Comparison of ENCODE assay signal across 12 mouse cellular contexts in the genomic region with DNA sequence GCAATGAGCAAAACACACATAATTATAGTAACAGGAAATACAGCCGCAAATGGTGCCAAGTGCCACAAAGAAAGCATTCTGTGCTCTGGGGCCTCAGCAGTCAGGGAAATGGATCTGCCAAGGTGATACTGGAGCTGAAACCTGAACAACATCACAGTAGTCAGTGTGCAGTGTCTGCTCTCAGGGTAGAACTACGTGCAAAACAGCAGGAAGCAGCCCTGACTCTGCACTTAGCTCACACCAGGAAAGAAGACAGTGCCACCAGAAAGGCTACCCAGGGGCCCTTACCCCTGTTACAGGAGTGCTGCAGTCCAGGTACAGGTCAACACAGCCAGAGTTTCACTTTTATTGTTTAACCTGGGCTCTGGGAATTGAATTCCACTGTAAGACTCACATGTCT. TPM values are rescaled to one million over a fixed set of nuclear protein-coding genes. Genes with fewer than 3 reads are reported as not detected.
DNase-seq lines count a peak whose midpoint lies in the region; ATAC-seq and TF ChIP-seq lines count a peak whose summit lies in the region.
"Had no signal": no experiment of that assay in that cellular context is flagged by ENCODE, and none has a peak within 500 bp of the region (broad histone marks: within the 10 kb centered on the region; RNA-seq: fewer than 3 reads in every experiment).

No protein-coding gene starts in this region.

- DNase-seq in cerebellum, adult 11-12 months, result no peak
- peak in 1 of 2 experiments; percentile 7 for DNase-seq in spleen, adult 2 months (ENCODE audit: low read depth in 1 of 2, low spot score in 2 of 2)
- no peak for DNase-seq in spleen, postnatal 4 days (ENCODE audit: low spot score in 2 of 2)
- peak; percentile 58 for DNase-seq in naive thymus-derived CD4-positive, alpha-beta T cell, adult 2 months (ENCODE audit: low read depth)
- no peak for DNase-seq in hindbrain, postnatal 0 days (ENCODE audit: low spot score)
- DNase-seq in left cerebral cortex, adult 2 months (ENCODE audit: extremely low spot score in 1 of 2, low spot score in 2 of 2), result no peak
- DNase-seq in heart, postnatal 25 days (ENCODE audit: low spot score), result no peak
- DNase-seq: liver had no signal

- 12% methylated on average over 2 of the region's 2 CpGs for WGBS in spleen, adult 2 months
- WGBS in hindbrain, postnatal 0 days, result 64% methylated on average over 2 of the region's 2 CpGs

- peak overlapping the region; percentile 16 for H3K27ac ChIP-seq in spleen, adult 2 months (ENCODE audit: insufficient read depth, low read length)
- H3K27ac ChIP-seq in hindbrain, postnatal 0 days, result no peak overlapping the region
- no peak overlapping the region for H3K27ac ChIP-seq in left cerebral cortex, adult 2 months
- H3K27ac ChIP-seq: forebrain, embryonic 15.5 days; heart, embryonic 10.5 days; hindbrain, embryonic 14.5 days had no signal

- H3K27me3 ChIP-seq in spleen, adult 2 months (ENCODE audit: control insufficient read depth, insufficient read depth, low read length), result no peaks in the 10 kb centered on the region
- no peaks in the 10 kb centered on the region for H3K27me3 ChIP-seq in hindbrain, postnatal 0 days (ENCODE audit: insufficient read depth, low read length)
- H3K27me3 ChIP-seq: forebrain, embryonic 15.5 days had no signal

- H3K4me2 ChIP-seq in hindbrain, postnatal 0 days (ENCODE audit: low read depth, low read length), result no peak overlapping the region
- H3K4me2 ChIP-seq: forebrain, embryonic 15.5 days; hindbrain, embryonic 14.5 days had no signal

- TF ChIP-seq POLR2A in spleen, adult 2 months (IDR thresholded peaks at IDR 0.05; ENCODE audit: low read depth, low read length), result no peak

- H3K36me3 ChIP-seq in spleen, adult 2 months (ENCODE audit: control insufficient read depth, insufficient read depth, low read length), result no peaks in the 10 kb centered on the region
- no peaks in the 10 kb centered on the region for H3K36me3 ChIP-seq in hindbrain, postnatal 0 days (ENCODE audit: insufficient read depth, low read length)
- H3K36me3 ChIP-seq: forebrain, embryonic 15.5 days; heart, embryonic 10.5 days had no signal

- TF ChIP-seq CTCF in spleen, adult 2 months (IDR thresholded peaks at IDR 0.05; ENCODE audit: extremely low read depth, insufficient read depth, insufficient read length, insufficient replicate concordance), result no peak
- no peak for TF ChIP-seq CTCF in hindbrain, postnatal 0 days (IDR thresholded peaks at IDR 0.05; ENCODE audit: low read depth)
- no peak for TF ChIP-seq CTCF in left cerebral cortex, adult 2 months (IDR thresholded peaks at IDR 0.05)

- intact Hi-C loops in left cerebral cortex, adult 2 months (cut with DNase I), result no loop called here
- intact Hi-C loops in heart, postnatal 25 days (cut with DNase I), result no loop called here

- peak; percentile 19; the same call in 1 of the 2 replicates for ATAC-seq in cerebellum, adult (ENCODE audit: insufficient number of reproducible peaks, low FRiP score, low TSS enrichment)
- no peak for ATAC-seq in hindbrain, postnatal 0 days
- ATAC-seq: forebrain, embryonic 15.5 days had no signal

- no peaks in the 10 kb centered on the region for H3K9me3 ChIP-seq in hindbrain, postnatal 0 days (ENCODE audit: low read length)
- H3K9me3 ChIP-seq: forebrain, embryonic 15.5 days; heart, embryonic 10.5 days had no signal

- no peak overlapping the region for H3K4me3 ChIP-seq in spleen, adult 2 months (ENCODE audit: extremely low read depth, insufficient read depth, insufficient read length)
- no peak overlapping the region for H3K4me3 ChIP-seq in hindbrain, postnatal 0 days (ENCODE audit: low read length)
- no peak overlapping the region for H3K4me3 ChIP-seq in left cerebral cortex, adult 2 months
- H3K4me3 ChIP-seq: forebrain, embryonic 15.5 days; heart, embryonic 10.5 days had no signal

- H3K9ac ChIP-seq in hindbrain, postnatal 0 days (replicated peaks; ENCODE audit: low read length), result no peak overlapping the region
- H3K9ac ChIP-seq: forebrain, embryonic 15.5 days; hindbrain, embryonic 14.5 days had no signal

- peaks cover 11% of the 10 kb centered on the region; the same call in 1 of the 2 replicates for H3K4me1 ChIP-seq in spleen, adult 2 months (ENCODE audit: control insufficient read depth, insufficient read depth, insufficient read length)
- no peaks in the 10 kb centered on the region for H3K4me1 ChIP-seq in hindbrain, postnatal 0 days (ENCODE audit: insufficient read depth, low read length)
- H3K4me1 ChIP-seq: forebrain, embryonic 15.5 days had no signal

RNA-seq across cellular contexts. Expression of gene Tbl1xr1, which starts 54.0 kb away (rescaled TPM):
- polyA plus RNA-seq in spleen, adult 2 months (2012; rRNA removed), result 17.8 and 30.6 TPM in 2 replicates
- total RNA-seq in hindbrain, postnatal 0 days (2014; rRNA removed), result 33.1 and 50.3 TPM in 2 replicates
- 9.7 and 12.8 TPM in 2 replicates for polyA plus RNA-seq in hindbrain, postnatal 0 days (2015; fragmentation: Nextera tagmentation; extraction: Ambion mirVana)
- 100 to 1,000 TPM; 129 to 139 TPM for total RNA-seq in left cerebral cortex, adult 2 months (2021)
- total RNA-seq in heart, postnatal 25 days (2021), result 10 to 100 TPM; 69.1 to 81.3 TPM
